Mouse (Mus musculus): ENCODE measurements around the gene Olfr361.
"Not testable (repeated sequence)": the region's sequence is repeated elsewhere in the genome, so short reads cannot be mapped to it uniquely, and the experiment has no call there.

Gene Olfr361
- long read RNA-seq, experiment 1: 0 reads
- long read RNA-seq, experiment 2: 0 reads

GRCm38 (mm10) chr2:37089190-37089589, at the start of gene Olfr361:
Gene Olfr361, minus strand, starts transcription at chr2:37089290.
- intact Hi-C loops (cut with DNase I): not testable (repeated sequence)

DNA sequence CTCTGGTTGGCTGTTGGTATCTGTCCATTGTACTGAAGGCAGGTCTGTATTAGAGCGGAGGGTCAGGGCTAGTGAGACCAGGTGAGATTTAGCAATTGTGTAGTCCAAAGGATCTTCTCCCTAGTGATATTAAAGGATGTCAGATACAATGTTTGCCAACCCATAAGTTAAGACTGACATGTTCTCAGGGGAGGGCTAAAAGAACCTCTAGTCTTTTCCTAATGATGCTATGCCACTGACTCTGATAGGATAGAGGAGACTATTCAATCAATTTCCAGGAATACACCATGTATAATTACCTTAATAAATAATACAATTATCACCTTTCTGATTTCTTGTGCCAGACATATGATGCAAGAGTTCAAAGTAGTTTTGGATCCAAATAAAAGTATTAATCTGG, 28.7 kb upstream of the Olfr361 start, which contains the start of gene Olfr362:
Gene Olfr362, minus strand, starts transcription at position 101 of the 400 bp plus-strand sequence.
- intact Hi-C loops (cut with DNase I): no loop called here

- intact Hi-C loops (cut with DNase I): no loop called here
These were observed 23.6 kb downstream of the Olfr361 start, which contains the start of gene Olfr360 for GRCm38 (mm10) chr2:37065446-37065845. Gene Olfr360, plus strand, starts transcription at chr2:37065746.

All from adrenal gland (tissue).